Mouse (Mus musculus): Measurements from ENCODE around the gene Doc2b. TPM values are rescaled to one million over a fixed set of nuclear protein-coding genes. Genes with fewer than 3 reads are reported as not detected.
A peak's percentile ranks its signal among the peaks of the same experiment; 100 is the strongest.

Gene Doc2b
- total RNA-seq, 2 experiments from 2014 or later, result 17.9 to 26.7 TPM

DNA sequence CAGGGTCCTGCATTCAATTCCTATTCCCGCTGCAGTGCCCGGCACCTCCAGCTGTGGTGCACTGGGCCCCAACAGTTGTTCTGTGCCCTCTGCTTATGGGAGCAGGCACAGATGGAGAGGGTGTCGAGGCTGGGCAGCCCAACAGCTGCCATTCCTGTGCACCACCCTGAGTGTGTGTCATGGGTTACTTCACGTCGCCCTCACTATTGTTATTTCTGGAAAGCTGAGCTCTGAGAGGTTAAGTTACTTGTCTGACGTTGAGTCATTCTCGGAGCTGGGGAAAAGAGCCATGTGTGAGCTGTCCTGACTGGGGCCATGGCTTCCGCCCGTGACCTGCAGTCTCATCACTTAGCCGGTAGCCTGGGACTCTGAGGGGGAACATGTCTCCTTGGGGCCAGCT lies 17.2 kb upstream of the Doc2b start:
- intact Hi-C loops (cut with DNase I), result no loop called here
- no peak for DNase-seq (ENCODE audit: extremely low spot score in 1 of 2, low spot score in 2 of 2)
- no peak overlapping the region for H3K27ac ChIP-seq
- TF ChIP-seq CTCF (IDR thresholded peaks at IDR 0.05), result no peak; the same call in 1 of the 2 replicates
- H3K4me3 ChIP-seq, result no peak overlapping the region

DNA sequence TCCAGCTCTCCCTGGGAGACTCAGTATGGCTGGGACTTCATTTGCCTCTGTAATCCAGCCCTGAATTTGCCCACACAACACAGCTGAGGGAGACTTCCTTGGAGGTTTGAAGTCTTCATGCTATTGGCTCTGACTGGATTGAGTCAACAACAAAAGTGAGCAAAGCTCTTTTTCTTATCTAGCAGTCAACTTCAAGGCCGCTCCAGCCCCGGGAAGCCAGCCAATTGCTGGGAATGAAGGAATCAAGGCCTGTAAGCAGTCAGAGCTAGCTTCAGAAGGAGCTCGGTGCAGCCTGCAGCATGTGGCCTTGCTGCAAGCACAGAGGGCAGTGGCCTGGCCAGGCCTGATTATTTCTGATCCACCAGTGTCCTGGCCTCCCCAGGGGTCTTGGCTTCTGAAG lies 16.1 kb upstream of the Doc2b start:
- Histone ChIP-seq H3K4me3 (no peak overlapping the region), H3K27ac (no peak overlapping the region)
- intact Hi-C loops (cut with DNase I), result no loop called here
- DNase-seq (ENCODE audit: extremely low spot score in 1 of 2, low spot score in 2 of 2), result peak; percentile 23 to 42
- no peak for TF ChIP-seq CTCF (IDR thresholded peaks at IDR 0.05)

DNA sequence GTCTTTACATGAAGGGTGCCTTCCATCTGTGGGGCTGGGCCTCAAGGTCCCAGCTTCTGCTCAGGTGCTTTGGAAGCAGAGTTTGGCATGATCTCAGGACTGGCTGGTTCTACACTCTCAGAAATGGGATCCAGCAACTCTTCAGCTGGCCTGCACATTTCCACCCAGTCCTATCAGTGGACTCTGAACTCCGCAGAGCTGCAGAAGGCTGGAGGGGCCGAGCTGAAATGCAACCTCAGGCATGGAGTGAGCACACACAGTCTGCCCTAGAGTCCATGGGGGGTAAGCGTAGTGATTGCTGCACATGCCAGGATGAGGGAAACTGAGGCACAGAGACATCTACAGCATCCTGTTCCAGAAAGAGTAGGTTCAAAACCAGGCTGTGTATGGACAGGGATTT lies 14.7 kb upstream of the Doc2b start:
- no peak for DNase-seq (ENCODE audit: extremely low spot score in 1 of 2, low spot score in 2 of 2)
- H3K27ac ChIP-seq, result no peak overlapping the region
- no peak for TF ChIP-seq CTCF (IDR thresholded peaks at IDR 0.05)
- intact Hi-C loops (cut with DNase I), result no loop called here
- H3K4me3 ChIP-seq, result no peak overlapping the region

DNA sequence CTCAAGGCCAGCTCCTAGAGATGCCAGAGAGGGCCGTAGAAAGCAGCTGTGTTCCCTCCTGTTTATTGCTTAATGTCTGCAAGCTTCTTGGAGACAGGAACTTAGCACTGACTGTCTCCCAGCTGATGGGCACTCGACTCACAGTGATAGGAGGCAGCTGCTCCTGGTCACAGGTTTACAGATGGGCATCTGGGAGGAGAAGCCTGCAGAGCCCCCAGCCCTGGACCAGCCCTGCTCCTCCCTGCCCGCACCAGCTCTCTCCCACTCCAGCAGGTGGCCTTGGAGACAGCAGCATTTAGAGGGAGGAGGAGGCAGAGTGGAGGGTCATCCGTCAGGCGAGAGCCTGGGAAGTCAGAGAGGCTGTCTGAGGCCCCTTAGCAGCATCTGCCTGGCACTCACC lies 11.6 kb upstream of the Doc2b start:
- DNase-seq (ENCODE audit: extremely low spot score in 1 of 2, low spot score in 2 of 2), result no peak
- intact Hi-C loops (cut with DNase I), result no loop called here
- no peak overlapping the region for H3K27ac ChIP-seq
- H3K4me3 ChIP-seq, result no peak overlapping the region
- TF ChIP-seq CTCF (IDR thresholded peaks at IDR 0.05), result no peak

DNA sequence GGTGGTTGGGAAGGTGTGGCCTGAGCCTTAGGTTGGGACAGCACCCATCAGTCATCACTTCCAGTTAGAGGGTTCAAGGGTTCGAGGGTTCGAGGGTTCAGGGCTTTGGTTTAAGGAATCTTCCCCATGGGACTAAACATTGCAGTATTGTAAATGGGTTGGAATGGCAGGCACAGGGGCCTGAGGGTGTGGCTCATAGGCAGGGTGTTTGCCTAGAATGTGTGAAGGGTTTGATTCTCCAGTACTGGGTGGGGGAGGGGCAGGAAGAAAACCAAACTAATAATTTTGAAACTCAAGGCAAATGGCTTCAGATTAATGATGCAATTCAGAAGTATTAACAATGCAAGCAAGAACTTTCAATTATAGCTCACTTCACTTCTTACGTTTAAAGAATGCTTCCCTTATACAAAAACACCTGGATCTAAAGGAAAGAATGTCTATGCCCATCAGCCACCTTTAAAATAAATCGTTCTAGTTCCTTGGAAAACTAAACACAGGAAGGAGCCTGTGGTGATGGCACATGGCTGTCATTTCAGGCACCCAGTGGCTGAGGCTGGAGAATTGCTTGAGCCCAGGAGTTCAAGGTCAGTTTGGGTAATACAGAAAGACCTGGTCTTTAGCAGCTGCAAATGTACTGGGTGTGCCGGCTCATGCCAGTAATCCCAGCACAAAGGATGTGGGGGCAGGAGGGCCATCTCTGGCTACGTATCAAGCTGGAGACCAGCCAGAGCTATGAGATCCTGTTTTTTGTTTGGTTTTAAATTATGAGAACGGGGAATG lies 6.1 kb upstream of the Doc2b start:
- no peak for DNase-seq (ENCODE audit: extremely low spot score in 1 of 2, low spot score in 2 of 2)
- intact Hi-C loops (cut with DNase I), result no loop called here
- TF ChIP-seq CTCF (IDR thresholded peaks at IDR 0.05), result no peak
- H3K4me3 ChIP-seq, result no peak overlapping the region
- no peak overlapping the region for H3K27ac ChIP-seq

DNA sequence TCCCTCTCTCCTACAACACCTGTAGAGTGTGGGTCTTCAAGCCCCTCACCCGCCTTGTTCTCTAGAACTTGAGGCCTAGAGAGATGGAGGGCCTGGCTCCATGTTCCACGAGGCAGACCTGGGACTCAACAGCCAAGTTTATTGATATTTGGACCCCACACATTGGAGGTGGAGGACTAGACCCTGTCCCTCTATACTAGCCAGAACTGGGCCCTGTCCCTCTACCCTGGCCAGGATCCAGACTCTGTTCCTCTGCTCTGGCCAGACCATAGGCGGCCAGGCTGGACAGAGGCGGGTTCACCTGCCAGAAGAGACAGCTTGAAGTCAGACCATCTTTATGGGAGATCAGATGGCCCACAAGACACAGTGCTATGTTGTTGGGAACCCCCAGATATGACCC lies 5.5 kb upstream of the Doc2b start:
- Histone ChIP-seq H3K27ac (no peak overlapping the region), H3K4me3 (no peak overlapping the region)
- no peak for DNase-seq (ENCODE audit: extremely low spot score in 1 of 2, low spot score in 2 of 2)
- TF ChIP-seq CTCF (IDR thresholded peaks at IDR 0.05), result no peak
- intact Hi-C loops (cut with DNase I), result no loop called here

DNA sequence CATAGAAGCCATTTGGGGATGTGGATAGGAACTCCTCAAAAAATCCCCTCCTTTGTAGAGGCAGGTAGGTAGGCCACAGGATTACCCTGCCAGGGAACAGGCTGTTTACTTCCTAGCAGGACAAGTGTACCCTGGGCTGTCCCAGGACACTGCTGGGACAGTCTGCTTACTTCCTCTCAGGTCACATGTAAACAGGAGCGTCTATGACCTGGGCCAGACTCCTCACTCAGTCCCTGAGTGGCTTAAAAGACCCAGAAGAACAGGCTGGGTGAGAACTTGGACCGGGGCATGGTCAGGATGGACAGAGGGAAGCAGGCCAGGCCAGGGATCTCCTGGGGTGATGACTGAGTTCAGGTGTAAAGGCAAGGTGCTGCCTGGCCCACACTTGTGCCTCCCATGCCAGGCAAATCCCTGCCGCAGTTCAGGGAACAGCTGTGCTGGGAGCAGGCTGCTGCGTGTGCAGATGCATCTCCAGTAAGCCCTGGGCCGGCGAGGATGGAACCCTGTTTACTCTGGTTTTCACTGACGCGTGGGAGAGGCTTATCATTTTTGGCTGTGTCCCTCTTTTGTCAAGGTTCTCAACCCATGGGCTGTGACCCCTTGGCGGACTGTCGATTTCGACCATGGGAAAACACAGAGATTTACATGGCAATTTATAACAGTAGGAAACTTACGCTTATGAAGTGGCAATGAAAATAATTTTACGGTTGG lies 842 bp upstream of the Doc2b start:
- peak overlapping the region; percentile 40; the same call in 1 of the 2 replicates for H3K27ac ChIP-seq
- intact Hi-C loops (cut with DNase I), result loop anchor here (1.0 kb wide), 1 partner anchor 74 kb away; no protein-coding TSS in a partner anchor
- TF ChIP-seq CTCF (IDR thresholded peaks at IDR 0.05), result no peak
- no peak overlapping the region for H3K4me3 ChIP-seq
- no peak for DNase-seq (ENCODE audit: extremely low spot score in 1 of 2, low spot score in 2 of 2)

DNA sequence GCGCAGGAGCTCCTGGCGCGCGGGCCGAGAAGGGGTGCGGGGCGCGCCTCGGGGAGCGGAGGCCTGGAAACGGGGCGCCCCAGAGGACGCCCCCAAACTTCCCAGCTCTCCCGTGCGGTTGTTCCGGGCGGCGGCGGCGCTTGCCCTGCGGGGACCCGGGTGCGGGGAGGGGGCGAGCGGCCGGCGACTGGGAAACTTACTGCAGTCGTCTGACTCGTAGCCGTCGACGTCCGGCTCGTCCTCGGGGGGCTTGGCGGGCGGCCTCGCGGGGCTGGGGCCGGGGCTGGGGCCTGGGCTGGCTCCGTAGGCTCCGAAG lies 570 bp downstream of the Doc2b start:
- TF ChIP-seq CTCF (IDR thresholded peaks at IDR 0.05), result no peak
- intact Hi-C loops (cut with DNase I), result no loop called here
- DNase-seq (ENCODE audit: extremely low spot score in 1 of 2, low spot score in 2 of 2), result peak in 1 of 2 experiments; percentile 33
- Histone ChIP-seq H3K4me3 (peak overlapping the region; percentile 47), H3K27ac (no peak overlapping the region)

DNA sequence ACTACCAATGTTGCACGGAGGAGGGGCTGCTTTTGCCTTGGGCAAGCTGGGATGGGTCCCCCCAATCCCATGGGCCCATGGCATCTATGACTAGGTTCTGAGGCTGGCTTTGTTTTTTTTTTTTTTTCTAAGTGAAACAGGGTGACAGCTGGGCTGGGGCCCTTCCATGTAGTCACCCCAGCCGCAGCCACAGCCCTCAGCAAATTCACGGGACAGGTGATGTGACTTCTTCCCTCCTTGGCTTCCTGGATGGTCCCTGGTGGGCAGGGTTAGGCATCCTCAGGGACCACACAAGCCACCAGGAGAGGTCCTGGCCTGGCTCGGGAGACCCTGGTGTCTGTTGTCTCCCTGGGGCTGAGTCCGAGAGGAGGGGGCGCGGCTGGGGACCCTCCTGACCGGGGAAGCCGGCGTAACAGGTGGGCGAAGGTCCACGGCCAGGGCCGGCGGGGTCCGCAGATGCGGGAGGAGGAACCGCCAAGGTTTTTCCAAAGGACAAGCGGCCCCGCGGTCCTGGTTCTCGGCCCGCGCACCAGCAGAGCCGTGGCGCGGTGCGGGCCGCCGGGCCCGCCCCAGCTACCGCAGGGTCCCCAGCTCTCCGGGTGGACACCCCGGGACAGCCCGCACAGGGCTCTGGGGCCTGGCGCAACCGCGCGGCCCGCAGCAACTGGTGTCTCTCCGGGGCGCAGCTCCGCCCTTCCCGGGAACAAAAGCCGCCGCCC lies 1.1 kb downstream of the Doc2b start:
- TF ChIP-seq CTCF (IDR thresholded peaks at IDR 0.05), result no peak
- peak overlapping the region; percentile 47 for H3K4me3 ChIP-seq
- H3K27ac ChIP-seq, result no peak overlapping the region
- intact Hi-C loops (cut with DNase I), result no loop called here
- DNase-seq (ENCODE audit: extremely low spot score in 1 of 2, low spot score in 2 of 2), result no peak

DNA sequence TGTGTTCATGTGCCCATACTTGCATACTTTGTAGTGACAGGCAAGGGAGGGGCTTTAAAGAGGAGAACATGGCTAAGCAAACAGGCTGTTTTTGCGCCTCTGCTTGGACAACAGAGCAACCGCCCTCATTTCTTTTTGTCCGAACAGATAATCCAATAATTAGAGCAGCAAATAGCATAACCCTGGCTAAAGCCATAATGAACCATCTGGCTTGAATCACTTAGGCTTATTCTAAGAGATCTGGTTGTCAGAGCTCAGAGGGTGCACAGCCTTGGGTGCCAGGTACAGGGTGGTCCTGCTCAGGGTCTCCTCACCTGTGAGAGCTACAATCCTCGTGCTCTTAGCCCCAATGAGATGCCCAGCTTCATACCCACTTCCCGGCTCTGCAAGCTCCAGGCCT lies 2.5 kb downstream of the Doc2b start:
- H3K4me3 ChIP-seq, result no peak overlapping the region
- no peak overlapping the region for H3K27ac ChIP-seq
- DNase-seq (ENCODE audit: extremely low spot score in 1 of 2, low spot score in 2 of 2), result no peak
- no peak for TF ChIP-seq CTCF (IDR thresholded peaks at IDR 0.05)
- intact Hi-C loops (cut with DNase I), result no loop called here

DNA sequence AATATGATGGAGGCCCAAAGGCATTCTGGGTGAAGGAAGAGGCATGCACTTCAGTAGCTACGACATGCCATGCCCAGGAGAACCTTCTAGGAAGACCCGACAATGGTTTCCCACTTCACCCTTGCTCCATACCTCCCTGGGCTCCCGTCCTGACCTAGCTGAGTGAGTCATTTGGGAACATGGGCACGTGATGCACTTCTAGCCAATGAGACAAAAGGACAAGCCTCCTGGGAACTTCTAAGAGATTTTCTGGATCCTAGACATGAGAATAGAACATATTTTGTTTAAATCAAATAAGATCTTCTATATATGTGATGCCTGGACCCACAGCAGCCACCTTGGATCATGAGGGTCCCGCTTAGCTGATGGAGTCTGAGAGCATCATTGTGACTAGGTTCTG lies 3.3 kb downstream of the Doc2b start:
- no peak for DNase-seq (ENCODE audit: extremely low spot score in 1 of 2, low spot score in 2 of 2)
- intact Hi-C loops (cut with DNase I), result no loop called here
- TF ChIP-seq CTCF (IDR thresholded peaks at IDR 0.05), result no peak
- Histone ChIP-seq H3K27ac (no peak overlapping the region), H3K4me3 (no peak overlapping the region)

DNA sequence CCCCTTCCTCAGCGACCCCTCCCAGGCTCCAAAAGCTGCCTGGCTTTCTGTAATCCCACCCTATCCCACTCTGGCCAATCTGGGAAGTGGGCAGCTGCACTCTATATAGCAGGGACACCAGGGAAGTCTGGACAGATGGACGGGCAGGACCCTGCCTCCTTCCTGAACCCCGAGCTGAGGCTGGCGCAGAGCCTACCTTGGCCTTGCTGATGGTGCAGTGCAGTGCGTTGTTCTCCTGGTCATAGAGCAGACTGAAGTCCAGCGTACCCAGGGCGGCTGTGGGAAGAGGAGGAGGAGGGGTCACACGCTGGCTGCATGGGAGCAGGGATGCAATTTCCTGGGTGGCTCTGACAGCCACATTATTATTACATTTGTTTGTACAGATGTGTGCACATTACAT lies 10.0 kb downstream of the Doc2b start:
- TF ChIP-seq CTCF (IDR thresholded peaks at IDR 0.05), result no peak
- H3K27ac ChIP-seq, result no peak overlapping the region
- intact Hi-C loops (cut with DNase I), result no loop called here
- H3K4me3 ChIP-seq, result no peak overlapping the region
- DNase-seq (ENCODE audit: extremely low spot score in 1 of 2, low spot score in 2 of 2), result no peak

Data from left cerebral cortex, adult 2 months (tissue).